Mouse (Mus musculus): ENCODE results near the gene Traf3ip3.

Traf3ip3 gene

GRCm38 (mm10) chr1:193129321-193129720, 72.2 kb downstream of the Traf3ip3 start:
- no peak for DNase-seq (ENCODE audit: extremely low read depth, low read depth)

- no peak for DNase-seq (ENCODE audit: extremely low read depth, low read depth)
These were observed 73.4 kb downstream of the Traf3ip3 start for GRCm38 (mm10) chr1:193128055-193128454.

- no peak for DNase-seq (ENCODE audit: extremely low read depth, low read depth)
These were observed 75.7 kb downstream of the Traf3ip3 start for GRCm38 (mm10) chr1:193125835-193126234.

Measured in MEL-GATA-1-ER (cell line).